Mouse (Mus musculus): Measurements from ENCODE around the gene Cpm. TPM values are rescaled to one million over a fixed set of nuclear protein-coding genes. Genes with fewer than 3 reads are reported as not detected.

Cpm gene
- polyA plus RNA-seq, 1 experiment from 2014 or later = 3.7 TPM

DNA sequence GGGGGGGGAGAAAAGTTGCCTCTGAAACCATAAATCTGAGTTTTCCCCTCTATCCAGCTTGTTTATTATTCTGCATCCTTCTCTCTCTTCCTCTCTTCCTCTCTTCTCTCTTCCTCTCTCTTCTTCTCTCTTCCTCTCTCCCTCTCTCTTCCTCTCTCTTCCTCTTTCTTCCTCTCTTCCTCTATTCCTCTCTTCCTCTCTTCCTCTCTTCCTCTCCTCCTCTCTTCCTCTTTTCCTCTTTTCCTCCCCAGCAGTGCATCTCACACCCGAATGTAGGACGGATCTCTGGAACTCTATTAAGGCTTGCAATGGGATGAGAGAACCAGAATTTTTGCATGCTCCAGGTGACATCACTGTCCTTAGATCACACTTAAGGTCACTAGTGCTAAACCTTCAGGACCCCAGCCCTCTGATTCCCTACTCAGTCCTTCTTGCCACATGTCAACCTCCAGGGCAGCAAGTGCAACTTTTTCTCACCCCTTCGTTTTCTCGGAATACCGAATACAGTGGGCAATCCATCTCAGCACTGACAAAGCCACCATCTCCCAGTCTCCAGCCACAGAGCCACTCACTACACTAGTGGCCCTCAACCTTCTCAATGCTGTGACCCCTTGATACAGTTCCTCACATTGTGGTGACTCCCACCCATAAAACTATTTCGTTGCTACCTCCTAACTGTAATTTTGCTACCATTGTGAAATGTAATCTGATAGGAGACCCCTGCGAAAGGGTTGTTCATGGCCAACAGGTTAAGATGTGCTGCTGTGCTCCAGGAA lies 2.3 kb upstream of the Cpm start:
- peaks cover 13% of the 10 kb centered on the region for H3K4me1 ChIP-seq
- ATAC-seq (ENCODE audit: low FRiP score, low read depth) = no peak

DNA sequence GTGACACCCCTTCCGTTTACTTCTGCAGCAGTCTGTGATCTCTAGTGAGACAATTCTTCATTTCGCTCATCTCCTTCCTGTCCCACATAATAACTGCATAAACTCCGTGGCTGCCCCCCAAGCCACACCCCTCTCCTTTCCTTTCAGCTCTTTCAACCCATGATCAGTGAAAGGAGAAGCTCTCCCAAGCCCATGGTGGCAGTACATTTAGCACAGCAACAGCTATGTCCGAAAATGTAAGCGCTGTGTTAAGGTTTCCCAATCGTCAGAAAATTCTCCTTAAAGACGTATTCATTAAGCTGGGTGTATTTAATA lies 1.7 kb upstream of the Cpm start:
- Histone ChIP-seq H3K27me3 (peaks cover 60% of the 10 kb centered on the region), H3K4me3 (no peak overlapping the region), H3K4me1 (peaks cover 13% of the 10 kb centered on the region), H3K9ac (replicated peaks) (no peak overlapping the region), H3K27ac (replicated peaks) (no peak overlapping the region), H3K4me2 (replicated peaks) (no peak overlapping the region), H3K9me3 (no peaks in the 10 kb centered on the region), H3K36me3 (no peaks in the 10 kb centered on the region)
- 62% methylated on average over 7 of the region's 7 CpGs for WGBS
- ATAC-seq (ENCODE audit: low FRiP score, low read depth) = no peak

More for the DNA sequence above, 2.3 kb upstream of the Cpm start:
- no peak overlapping the region for H3K4me2 ChIP-seq (replicated peaks)
- H3K9ac ChIP-seq (replicated peaks) = no peak overlapping the region
- no peak overlapping the region for H3K27ac ChIP-seq (replicated peaks)
- WGBS = 81% methylated on average over 7 of the region's 7 CpGs
- no peak overlapping the region for H3K4me3 ChIP-seq
- no peaks in the 10 kb centered on the region for H3K36me3 ChIP-seq
- H3K27me3 ChIP-seq = peaks cover 59% of the 10 kb centered on the region
- no peaks in the 10 kb centered on the region for H3K9me3 ChIP-seq

DNA sequence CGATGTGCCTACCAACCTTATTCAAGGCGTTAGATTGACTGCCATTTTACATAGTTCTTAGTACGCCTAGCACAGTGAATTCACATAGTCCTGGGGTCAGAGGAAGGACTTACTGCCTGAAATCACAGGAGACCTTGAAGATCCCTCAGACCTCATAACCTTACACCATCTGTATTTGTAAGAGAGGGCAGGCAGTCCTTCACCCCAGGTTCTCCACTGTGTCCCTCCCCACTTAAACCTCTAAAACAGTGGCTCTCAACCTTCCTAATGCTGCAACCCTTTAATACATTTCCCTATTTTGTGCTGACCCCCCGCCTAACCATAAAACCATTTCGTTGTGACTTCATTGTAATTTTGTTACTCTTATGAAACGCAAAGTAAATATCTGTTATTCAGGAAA lies 1.4 kb upstream of the Cpm start:
- H3K4me2 ChIP-seq (replicated peaks) = no peak overlapping the region

GRCm38 (mm10) chr10:117628363-117629168 lies 734 bp upstream of the Cpm start:
- H3K9me3 ChIP-seq = no peaks in the 10 kb centered on the region
- H3K9ac ChIP-seq (replicated peaks) = peak overlapping the region; percentile 43; the same call in 1 of the 2 replicates
- no peak overlapping the region for H3K27ac ChIP-seq (replicated peaks)
- H3K4me3 ChIP-seq = peak overlapping the region; percentile 57
- H3K27me3 ChIP-seq = peaks cover 60% of the 10 kb centered on the region
- H3K36me3 ChIP-seq = no peaks in the 10 kb centered on the region
- 0 out of 2 replicates have a peak, but pooled peaks have one; percentile 8 for ATAC-seq (ENCODE audit: low FRiP score, low read depth)
- WGBS = 1% methylated on average over 25 of the region's 25 CpGs
- H3K4me1 ChIP-seq = peaks cover 13% of the 10 kb centered on the region
- H3K4me2 ChIP-seq (replicated peaks) = peak overlapping the region; percentile 80

More for the DNA sequence above, 1.4 kb upstream of the Cpm start:
- H3K9me3 ChIP-seq = no peaks in the 10 kb centered on the region
- ATAC-seq (ENCODE audit: low FRiP score, low read depth) = no peak
- H3K27ac ChIP-seq (replicated peaks) = no peak overlapping the region
- no peak overlapping the region for H3K4me3 ChIP-seq
- WGBS = 47% methylated on average over 6 of the region's 6 CpGs
- peaks cover 13% of the 10 kb centered on the region for H3K4me1 ChIP-seq
- no peak overlapping the region for H3K9ac ChIP-seq (replicated peaks)
- H3K27me3 ChIP-seq = peaks cover 60% of the 10 kb centered on the region
- H3K36me3 ChIP-seq = no peaks in the 10 kb centered on the region

DNA sequence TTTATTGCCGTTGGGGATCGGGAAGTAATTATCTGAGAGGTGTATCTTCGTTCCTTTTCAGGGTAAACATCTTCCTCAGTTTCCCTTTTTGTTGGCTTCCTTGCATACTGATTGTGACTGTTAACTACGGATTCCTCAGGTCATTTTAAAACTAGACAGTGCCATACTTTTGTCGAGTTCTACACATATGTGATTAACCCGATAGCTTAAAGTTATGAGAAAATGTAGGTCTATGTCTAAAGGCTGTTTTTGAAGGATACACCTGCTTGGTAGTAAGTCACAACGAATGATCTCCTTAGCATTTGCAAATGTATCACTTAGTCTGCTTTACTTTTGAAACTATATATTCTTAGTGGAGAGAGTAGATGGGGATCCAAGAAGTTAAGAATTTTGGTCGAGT lies 876 bp downstream of the Cpm start:
- Histone ChIP-seq H3K4me1 (peaks cover 13% of the 10 kb centered on the region), H3K36me3 (no peaks in the 10 kb centered on the region), H3K27me3 (peaks cover 58% of the 10 kb centered on the region), H3K9me3 (no peaks in the 10 kb centered on the region), H3K9ac (replicated peaks) (no peak overlapping the region), H3K4me3 (no peak overlapping the region), H3K4me2 (replicated peaks) (no peak overlapping the region), H3K27ac (replicated peaks) (no peak overlapping the region)
- ATAC-seq (ENCODE audit: low FRiP score, low read depth) = no peak
- 35% methylated on average over 8 of the region's 8 CpGs for WGBS

- no peak overlapping the region for H3K4me2 ChIP-seq (replicated peaks)
- H3K27me3 ChIP-seq = peaks cover 56% of the 10 kb centered on the region
- ATAC-seq (ENCODE audit: low FRiP score, low read depth) = no peak
- no peak overlapping the region for H3K4me3 ChIP-seq
- H3K36me3 ChIP-seq = no peaks in the 10 kb centered on the region
- 75% methylated on average over 2 of the region's 2 CpGs for WGBS
- H3K4me1 ChIP-seq = peaks cover 13% of the 10 kb centered on the region
- H3K9me3 ChIP-seq = no peaks in the 10 kb centered on the region
- H3K27ac ChIP-seq (replicated peaks) = no peak overlapping the region
- H3K9ac ChIP-seq (replicated peaks) = no peak overlapping the region
Measured at GRCm38 (mm10) chr10:117630810-117631209, 1.5 kb downstream of the Cpm start.

GRCm38 (mm10) chr10:117631562-117632259 lies 2.4 kb downstream of the Cpm start:
- no peak overlapping the region for H3K9ac ChIP-seq (replicated peaks)
- H3K9me3 ChIP-seq = no peaks in the 10 kb centered on the region
- 89% methylated on average over 16 of the region's 16 CpGs for WGBS
- no peak overlapping the region for H3K27ac ChIP-seq (replicated peaks)
- no peak for ATAC-seq (ENCODE audit: low FRiP score, low read depth)
- H3K36me3 ChIP-seq = no peaks in the 10 kb centered on the region
- no peak overlapping the region for H3K4me2 ChIP-seq (replicated peaks)
- peaks cover 13% of the 10 kb centered on the region for H3K4me1 ChIP-seq
- no peak overlapping the region for H3K4me3 ChIP-seq
- peaks cover 54% of the 10 kb centered on the region for H3K27me3 ChIP-seq

DNA sequence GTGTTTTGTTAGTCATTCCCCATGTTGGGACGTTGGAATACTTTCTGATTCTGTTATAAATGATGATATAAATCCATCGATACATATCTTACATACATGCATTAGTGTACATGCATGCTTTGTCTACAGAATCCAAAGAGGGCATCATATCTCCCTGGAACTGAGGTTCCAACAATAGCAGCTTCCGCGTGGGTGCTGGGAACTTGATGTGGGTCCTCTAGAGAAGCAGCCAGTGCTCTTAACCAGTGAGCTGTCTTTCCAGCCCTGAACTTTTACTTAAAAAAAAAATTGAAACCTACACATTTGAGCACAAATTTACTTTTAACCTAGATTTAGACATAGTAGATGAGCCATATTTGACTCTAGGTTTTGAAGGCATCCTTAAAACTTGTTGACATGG lies 3.1 kb downstream of the Cpm start:
- ATAC-seq (ENCODE audit: low FRiP score, low read depth) = no peak
- H3K4me1 ChIP-seq = peaks cover 13% of the 10 kb centered on the region
- H3K4me3 ChIP-seq = no peak overlapping the region
- no peaks in the 10 kb centered on the region for H3K36me3 ChIP-seq
- no peak overlapping the region for H3K4me2 ChIP-seq (replicated peaks)
- H3K9me3 ChIP-seq = no peaks in the 10 kb centered on the region
- H3K27me3 ChIP-seq = peaks cover 47% of the 10 kb centered on the region
- H3K9ac ChIP-seq (replicated peaks) = no peak overlapping the region
- WGBS = 77% methylated on average over 4 of the region's 4 CpGs
- no peak overlapping the region for H3K27ac ChIP-seq (replicated peaks)

- Histone ChIP-seq H3K9ac (replicated peaks) (no peak overlapping the region), H3K9me3 (no peaks in the 10 kb centered on the region), H3K4me1 (peaks cover 11% of the 10 kb centered on the region), H3K36me3 (no peaks in the 10 kb centered on the region), H3K4me3 (no peak overlapping the region), H3K27ac (replicated peaks) (no peak overlapping the region), H3K4me2 (replicated peaks) (no peak overlapping the region), H3K27me3 (peaks cover 34% of the 10 kb centered on the region)
- 88% methylated on average over 5 of the region's 5 CpGs for WGBS
- no peak for ATAC-seq (ENCODE audit: low FRiP score, low read depth)
Measured at GRCm38 (mm10) chr10:117633564-117634208, 4.4 kb downstream of the Cpm start.

- 88% methylated on average over 10 of the region's 10 CpGs for WGBS
Measured at GRCm38 (mm10) chr10:117634323-117635030, 5.2 kb downstream of the Cpm start.

DNA sequence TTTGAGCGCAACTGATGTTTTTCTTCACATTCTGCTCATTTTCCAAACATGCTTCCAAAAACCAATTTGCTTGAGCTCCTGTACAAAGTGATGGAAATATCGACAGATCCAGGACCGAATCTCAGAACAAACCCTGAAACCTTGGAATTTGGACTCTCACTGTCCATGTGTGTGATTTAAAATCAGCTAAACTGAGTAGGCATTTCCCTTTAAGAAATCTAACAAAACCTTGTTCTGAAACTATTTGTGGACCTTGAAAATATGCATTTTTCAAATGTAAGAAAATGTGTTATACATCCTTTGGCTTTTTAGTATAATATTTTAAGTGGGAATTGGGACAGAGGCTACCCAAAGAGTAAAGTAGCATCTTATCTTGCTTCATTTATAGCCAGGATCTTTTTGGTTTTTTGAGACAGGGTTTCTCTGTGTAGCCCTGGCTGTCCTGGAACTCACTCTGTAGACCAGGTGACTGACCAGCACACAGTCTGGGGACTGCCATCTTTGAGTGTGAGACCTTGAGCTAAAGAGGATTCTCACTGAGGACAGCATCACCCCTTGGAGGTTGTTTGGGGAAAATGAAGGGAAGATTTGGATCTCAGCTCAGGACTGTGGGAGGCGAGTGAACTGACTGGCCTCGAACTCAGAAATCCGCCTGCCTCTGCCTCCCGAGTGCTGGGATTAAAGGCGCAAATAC lies 5.9 kb downstream of the Cpm start:
- peaks cover 23% of the 10 kb centered on the region for H3K27me3 ChIP-seq
- H3K4me1 ChIP-seq = no peaks in the 10 kb centered on the region
- H3K9ac ChIP-seq (replicated peaks) = no peak overlapping the region
- no peak overlapping the region for H3K4me2 ChIP-seq (replicated peaks)
- 97% methylated on average over 8 of the region's 8 CpGs for WGBS
- ATAC-seq (ENCODE audit: low FRiP score, low read depth) = no peak
- no peaks in the 10 kb centered on the region for H3K9me3 ChIP-seq
- no peak overlapping the region for H3K4me3 ChIP-seq
- no peaks in the 10 kb centered on the region for H3K36me3 ChIP-seq
- no peak overlapping the region for H3K27ac ChIP-seq (replicated peaks)

More at GRCm38 (mm10) chr10:117634323-117635030, 5.2 kb downstream of the Cpm start:
- Histone ChIP-seq H3K36me3 (no peaks in the 10 kb centered on the region), H3K9me3 (no peaks in the 10 kb centered on the region), H3K4me3 (no peak overlapping the region), H3K27ac (replicated peaks) (no peak overlapping the region), H3K27me3 (peaks cover 26% of the 10 kb centered on the region), H3K4me1 (peaks cover 6% of the 10 kb centered on the region; the same call in 1 of the 2 replicates), H3K9ac (replicated peaks) (no peak overlapping the region), H3K4me2 (replicated peaks) (no peak overlapping the region)
- ATAC-seq (ENCODE audit: low FRiP score, low read depth) = no peak

Data from midbrain, embryonic 12.5 days (tissue).